Mouse (Mus musculus): ENCODE results near the gene Npcd.

- TF ChIP-seq CTCF (IDR thresholded peaks at IDR 0.05; ENCODE audit: borderline replicate concordance, insufficient read depth, low read depth, low read length) (no peak), POLR2A (IDR thresholded peaks at IDR 0.05; ENCODE audit: borderline replicate concordance, insufficient read depth, low read length) (no peak)
Measured at GRCm38 (mm10) chr15:79753420-79753752, 80.7 kb downstream of the Npcd start.
